Mouse (Mus musculus): ENCODE data around the gene Tnfsf13. TPM values are rescaled to one million over a fixed set of nuclear protein-coding genes. Genes with fewer than 3 reads are reported as not detected.

The Tnfsf13 gene
- polyA plus RNA-seq, 1 experiment: 3.1 TPM

DNA sequence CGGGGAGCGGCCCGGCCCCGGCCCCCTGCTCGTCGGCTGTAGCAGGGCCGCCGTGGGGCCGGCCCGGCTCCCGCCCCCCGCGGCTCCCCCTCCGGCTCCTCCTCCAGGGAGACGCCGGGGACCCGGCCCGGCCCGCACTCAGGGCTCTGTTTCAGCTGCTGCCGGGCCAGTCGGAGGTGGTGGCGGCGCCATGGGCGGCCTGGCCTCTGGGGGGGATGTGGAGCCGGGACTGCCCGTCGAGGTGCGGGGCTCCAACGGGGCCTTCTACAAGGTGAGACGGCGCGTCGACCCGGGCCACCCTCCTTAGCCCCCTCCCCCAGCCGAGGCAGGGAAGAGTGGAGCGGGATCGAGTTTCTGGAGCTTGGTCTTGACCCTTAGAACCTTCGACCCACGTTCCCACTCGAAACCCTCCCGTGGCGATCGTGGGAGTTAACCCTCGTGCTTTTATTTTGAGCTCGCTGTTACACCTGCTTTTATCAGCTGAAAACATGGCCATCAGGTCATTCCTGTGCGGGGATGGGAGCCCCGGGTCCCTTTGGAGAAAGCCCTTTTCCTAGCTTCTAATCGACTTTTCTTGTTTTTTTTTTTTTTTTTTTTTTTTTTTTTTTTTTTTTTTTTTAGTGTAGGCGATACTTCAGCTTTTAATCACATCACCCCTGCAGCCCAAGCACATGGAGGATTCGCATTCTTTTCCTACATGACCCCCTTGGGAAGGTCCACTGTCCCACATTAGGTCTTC, 52.3 kb downstream of the Tnfsf13 start:
- WGBS: under 1% methylated on average over 48 of the region's 50 CpGs
- peaks cover 1% of the 10 kb centered on the region; the same call in 1 of the 2 replicates for H3K4me1 ChIP-seq (ENCODE audit: control insufficient read depth, insufficient read depth, low read length)
- peak overlapping the region; percentile 87 for H3K27ac ChIP-seq (ENCODE audit: control insufficient read depth, insufficient read depth, low read depth, low read length, poor library complexity)
- H3K4me3 ChIP-seq (replicated peaks; ENCODE audit: control insufficient read depth, low read depth, low read length): peak overlapping the region; percentile 99
- TF ChIP-seq CTCF (IDR thresholded peaks at IDR 0.05; ENCODE audit: control insufficient read depth, insufficient read depth, low read length): no peak
- no peak for TF ChIP-seq POLR2A (IDR thresholded peaks at IDR 0.05; ENCODE audit: borderline replicate concordance, control insufficient read depth, low read depth, low read length)

Other genes starting within 250 kb of the Tnfsf13 start
- gene Dnah2, start 136.7 kb downstream of the Tnfsf13 start, polyA plus RNA-seq (2011; ENCODE audit: insufficient read depth, insufficient read length, low replicate concordance, missing spikeins): 0.90 and 1.4 TPM in 2 replicates
- 1.9 and 2.2 TPM in 2 replicates for gene Efnb3, start 125.6 kb downstream of the Tnfsf13 start, polyA plus RNA-seq (2011; ENCODE audit: insufficient read depth, insufficient read length, low replicate concordance, missing spikeins)
- gene Wrap53, start 105.5 kb downstream of the Tnfsf13 start, polyA plus RNA-seq (2011; ENCODE audit: insufficient read depth, insufficient read length, low replicate concordance, missing spikeins): 28.1 and 36.2 TPM in 2 replicates
- 34.5 and 71.7 TPM in 2 replicates for gene Trp53, start 105.4 kb downstream of the Tnfsf13 start, polyA plus RNA-seq (2011; ENCODE audit: insufficient read depth, insufficient read length, low replicate concordance, missing spikeins)
- gene Atp1b2, start 79.8 kb downstream of the Tnfsf13 start, polyA plus RNA-seq (2011; ENCODE audit: insufficient read depth, insufficient read length, low replicate concordance, missing spikeins): 12.1 and 16.9 TPM in 2 replicates
- gene Shbg, start 67.9 kb downstream of the Tnfsf13 start, polyA plus RNA-seq (2011; ENCODE audit: insufficient read depth, insufficient read length, low replicate concordance, missing spikeins): not detected in 2 replicates
- 1.4 and 2.4 TPM in 2 replicates for gene Sat2, start 63.8 kb downstream of the Tnfsf13 start, polyA plus RNA-seq (2011; ENCODE audit: insufficient read depth, insufficient read length, low replicate concordance, missing spikeins)
- 32.3 and 66.3 TPM in 2 replicates for gene Fxr2, start 52.8 kb downstream of the Tnfsf13 start, polyA plus RNA-seq (2011; ENCODE audit: insufficient read depth, insufficient read length, low replicate concordance, missing spikeins)
- not detected in 2 replicates for gene Sox15, start 30.5 kb downstream of the Tnfsf13 start, polyA plus RNA-seq (2011; ENCODE audit: insufficient read depth, insufficient read length, low replicate concordance, missing spikeins)
- gene Mpdu1, start 23.1 kb downstream of the Tnfsf13 start, polyA plus RNA-seq (2011; ENCODE audit: insufficient read depth, insufficient read length, low replicate concordance, missing spikeins): 62.4 and 109 TPM in 2 replicates
- 28.0 and 51.6 TPM in 2 replicates for gene Cd68, start 19.6 kb downstream of the Tnfsf13 start, polyA plus RNA-seq (2011; ENCODE audit: insufficient read depth, insufficient read length, low replicate concordance, missing spikeins)
- 268 and 540 TPM in 2 replicates for gene Eif4a1, start 13.4 kb downstream of the Tnfsf13 start, polyA plus RNA-seq (2011; ENCODE audit: insufficient read depth, insufficient read length, low replicate concordance, missing spikeins)
- 46.3 and 67.8 TPM in 2 replicates for gene Senp3, start 3.7 kb downstream of the Tnfsf13 start, polyA plus RNA-seq (2011; ENCODE audit: insufficient read depth, insufficient read length, low replicate concordance, missing spikeins)
- gene Tnfsf12, start 10.1 kb upstream of the Tnfsf13 start, polyA plus RNA-seq (2011; ENCODE audit: insufficient read depth, insufficient read length, low replicate concordance, missing spikeins): 4.2 and 7.1 TPM in 2 replicates
- 7.6 and 17.0 TPM in 2 replicates for gene Tnfsfm13, start 10.3 kb upstream of the Tnfsf13 start, polyA plus RNA-seq (2011; ENCODE audit: insufficient read depth, insufficient read length, low replicate concordance, missing spikeins)
- 28.8 and 49.2 TPM in 2 replicates for gene Polr2a, start 72.9 kb upstream of the Tnfsf13 start, polyA plus RNA-seq (2011; ENCODE audit: insufficient read depth, insufficient read length, low replicate concordance, missing spikeins)
- gene Slc35g3, start 76.2 kb upstream of the Tnfsf13 start, polyA plus RNA-seq (2011; ENCODE audit: insufficient read depth, insufficient read length, low replicate concordance, missing spikeins): not detected in 2 replicates
- gene Zbtb4, start 80.1 kb upstream of the Tnfsf13 start, polyA plus RNA-seq (2011; ENCODE audit: insufficient read depth, insufficient read length, low replicate concordance, missing spikeins): 8.4 and 13.8 TPM in 2 replicates
- 1.8 and 3.5 TPM in 2 replicates for gene Chrnb1, start 110.2 kb upstream of the Tnfsf13 start, polyA plus RNA-seq (2011; ENCODE audit: insufficient read depth, insufficient read length, low replicate concordance, missing spikeins)
- 0.32 and 1.00 TPM in 2 replicates for gene Fgf11, start 116.1 kb upstream of the Tnfsf13 start, polyA plus RNA-seq (2011; ENCODE audit: insufficient read depth, insufficient read length, low replicate concordance, missing spikeins)
- gene Tmem102, start 119.8 kb upstream of the Tnfsf13 start, polyA plus RNA-seq (2011; ENCODE audit: insufficient read depth, insufficient read length, low replicate concordance, missing spikeins): not detected in 2 replicates
- gene Gm39566, start 129.5 kb upstream of the Tnfsf13 start, polyA plus RNA-seq (2011; ENCODE audit: insufficient read depth, insufficient read length, low replicate concordance, missing spikeins): not detected in 2 replicates
- not detected in 2 replicates for gene Spem2, start 132.7 kb upstream of the Tnfsf13 start, polyA plus RNA-seq (2011; ENCODE audit: insufficient read depth, insufficient read length, low replicate concordance, missing spikeins)
- not detected in 2 replicates for gene Spem1, start 136.4 kb upstream of the Tnfsf13 start, polyA plus RNA-seq (2011; ENCODE audit: insufficient read depth, insufficient read length, low replicate concordance, missing spikeins)
- 5.3 and 6.0 TPM in 2 replicates for gene Nlgn2, start 152.0 kb upstream of the Tnfsf13 start, polyA plus RNA-seq (2011; ENCODE audit: insufficient read depth, insufficient read length, low replicate concordance, missing spikeins)
- 180 and 202 TPM in 2 replicates for gene Tmem256, start 152.7 kb upstream of the Tnfsf13 start, polyA plus RNA-seq (2011; ENCODE audit: insufficient read depth, insufficient read length, low replicate concordance, missing spikeins)
- gene Plscr3, start 160.6 kb upstream of the Tnfsf13 start, polyA plus RNA-seq (2011; ENCODE audit: insufficient read depth, insufficient read length, low replicate concordance, missing spikeins): 38.3 and 50.9 TPM in 2 replicates
- 2.9 and 5.4 TPM in 2 replicates for gene Tnk1, start 172.9 kb upstream of the Tnfsf13 start, polyA plus RNA-seq (2011; ENCODE audit: insufficient read depth, insufficient read length, low replicate concordance, missing spikeins)
- gene Tmem95, start 192.2 kb upstream of the Tnfsf13 start, polyA plus RNA-seq (2011; ENCODE audit: insufficient read depth, insufficient read length, low replicate concordance, missing spikeins): not detected in 2 replicates
- 1.8 and 3.6 TPM in 2 replicates for gene Kctd11, start 195.6 kb upstream of the Tnfsf13 start, polyA plus RNA-seq (2011; ENCODE audit: insufficient read depth, insufficient read length, low replicate concordance, missing spikeins)
- 63.5 and 179 TPM in 2 replicates for gene Acap1, start 209.8 kb upstream of the Tnfsf13 start, polyA plus RNA-seq (2011; ENCODE audit: insufficient read depth, insufficient read length, low replicate concordance, missing spikeins)
- 2.7 and 5.6 TPM in 2 replicates for gene 2810408A11Rik, start 215.2 kb upstream of the Tnfsf13 start, polyA plus RNA-seq (2011; ENCODE audit: insufficient read depth, insufficient read length, low replicate concordance, missing spikeins)
- 25.7 and 38.2 TPM in 2 replicates for gene Neurl4, start 215.3 kb upstream of the Tnfsf13 start, polyA plus RNA-seq (2011; ENCODE audit: insufficient read depth, insufficient read length, low replicate concordance, missing spikeins)
- gene Gps2, start 228.1 kb upstream of the Tnfsf13 start, polyA plus RNA-seq (2011; ENCODE audit: insufficient read depth, insufficient read length, low replicate concordance, missing spikeins): 120 and 203 TPM in 2 replicates
- 378 and 387 TPM in 2 replicates for gene Eif5a, start 236.2 kb upstream of the Tnfsf13 start, polyA plus RNA-seq (2011; ENCODE audit: insufficient read depth, insufficient read length, low replicate concordance, missing spikeins)

Measured in bone marrow, adult 2 months (tissue).